Mouse (Mus musculus) left cerebral cortex, postnatal 4 days (tissue): Measurements from ENCODE around the gene Otc. TPM values are rescaled to one million over a fixed set of nuclear protein-coding genes. Genes with fewer than 3 reads are reported as not detected.

Experiments
- DNase-seq: peaks from one replicate; pipeline ENCODE4 v3.0.0-alpha.2; 2022
- intact Hi-C: fragments of 180-260 bp; cut with DNase I; formaldehyde crosslinking; loops from one replicate; pipeline ENCODE4 v1.15.1; 2025
- total RNA-seq, 2 experiments: library from RNA; stranded (reverse); gene quantifications; 2 replicates each; pipeline ENCODE4 v1.2.3; 2021

The Otc gene
- not detected for total RNA-seq

GRCm38 (mm10) chrX:10251852-10252504 lies at the start of gene Otc:
Otc (plus strand) TSS chrX:10252305.
- DNase-seq: peak; percentile 4
- intact Hi-C loops: no loop called here

- no peak for DNase-seq
- intact Hi-C loops: no loop called here
Observed at GRCm38 (mm10) chrX:10205937-10206336, 46.2 kb upstream of the Otc start.

GRCm38 (mm10) chrX:10215972-10216371 lies 36.1 kb upstream of the Otc start:
- intact Hi-C loops: no loop called here

GRCm38 (mm10) chrX:10216410-10216949 lies 35.6 kb upstream of the Otc start, which contains the start of gene Rpgr:
Rpgr (minus strand) TSS chrX:10216920.
- peak; percentile 95 for DNase-seq

More at GRCm38 (mm10) chrX:10215972-10216371, 36.1 kb upstream of the Otc start:
- peak; percentile 1 for DNase-seq

GRCm38 (mm10) chrX:10219281-10219680 lies 32.8 kb upstream of the Otc start:
- intact Hi-C loops: no loop called here

More at GRCm38 (mm10) chrX:10216410-10216949, 35.6 kb upstream of the Otc start, which contains the start of gene Rpgr:
- intact Hi-C loops: no loop called here

GRCm38 (mm10) chrX:10233051-10233450 lies 19.1 kb upstream of the Otc start:
- intact Hi-C loops: no loop called here
- no peak for DNase-seq

More at GRCm38 (mm10) chrX:10219281-10219680, 32.8 kb upstream of the Otc start:
- DNase-seq: peak; percentile 19

- intact Hi-C loops: no loop called here
Observed at GRCm38 (mm10) chrX:10234617-10235016, 17.5 kb upstream of the Otc start.

GRCm38 (mm10) chrX:10239515-10239914 lies 12.6 kb upstream of the Otc start:
- intact Hi-C loops: no loop called here
- DNase-seq: no peak

More at GRCm38 (mm10) chrX:10234617-10235016, 17.5 kb upstream of the Otc start:
- DNase-seq: no peak

- intact Hi-C loops: no loop called here
- no peak for DNase-seq
Observed at GRCm38 (mm10) chrX:10243916-10244315, 8.2 kb upstream of the Otc start.

- no peak for DNase-seq
- intact Hi-C loops: no loop called here
Observed at GRCm38 (mm10) chrX:10251357-10251756, 748 bp upstream of the Otc start.

GRCm38 (mm10) chrX:10257774-10258173 lies 5.7 kb downstream of the Otc start:
- DNase-seq: no peak
- intact Hi-C loops: no loop called here

- no peak for DNase-seq
Observed at GRCm38 (mm10) chrX:10258260-10258659, 6.2 kb downstream of the Otc start.

GRCm38 (mm10) chrX:10268308-10268707 lies 16.2 kb downstream of the Otc start:
- intact Hi-C loops: no loop called here
- DNase-seq: no peak

More at GRCm38 (mm10) chrX:10258260-10258659, 6.2 kb downstream of the Otc start:
- intact Hi-C loops: no loop called here

- intact Hi-C loops: no loop called here
- no peak for DNase-seq
Observed at GRCm38 (mm10) chrX:10268761-10269437, 16.8 kb downstream of the Otc start.

- DNase-seq: no peak
- intact Hi-C loops: no loop called here
Observed at GRCm38 (mm10) chrX:10297341-10297740, 45.2 kb downstream of the Otc start.

- intact Hi-C loops: no loop called here
- no peak for DNase-seq
Observed at GRCm38 (mm10) chrX:10318176-10318575, 66.1 kb downstream of the Otc start.

GRCm38 (mm10) chrX:10330246-10330645 lies 78.1 kb downstream of the Otc start:
- no peak for DNase-seq
- intact Hi-C loops: no loop called here

- intact Hi-C loops: no loop called here
- DNase-seq: no peak
Observed at GRCm38 (mm10) chrX:10331749-10332148, 79.6 kb downstream of the Otc start.

GRCm38 (mm10) chrX:10336816-10337215 lies 84.7 kb downstream of the Otc start:
- no peak for DNase-seq
- intact Hi-C loops: no loop called here

- DNase-seq: no peak
- intact Hi-C loops: no loop called here
Observed at GRCm38 (mm10) chrX:10355867-10356266, 103.8 kb downstream of the Otc start.
